Mouse (Mus musculus) MEL (cell line): Measurements from ENCODE around the gene Rab10. TPM values are rescaled to one million over a fixed set of nuclear protein-coding genes. Genes with fewer than 3 reads are reported as not detected.

Source experiments
- DNase-seq: peaks from one replicate; pipeline ENCODE4 v3.0.0; 2011; ENCODE audit warnings: low read depth, low spot score
- H3K27ac ChIP-seq: 2 replicates; pipeline ENCODE4 v1.5.1; 2012; ENCODE audit warnings: low read depth, mild to moderate bottlenecking, control low read depth, low read length, moderate library complexity; ENCODE audit not compliant: control insufficient read depth
- H3K27me3 ChIP-seq, 2 experiments: fragments of 150-350 bp in 1 of 2; sonication (generic) in 1 of 2; 2 replicates each; pipeline ENCODE4 v1.6.1; 2012; ENCODE audit warnings: low read length in 2 of 2, mild to moderate bottlenecking in 2 of 2, improper control_type of control experiment in 1 of 2, moderate library complexity in 1 of 2; ENCODE audit not compliant: insufficient read depth in 2 of 2, control insufficient read depth in 1 of 2
- H3K36me3 ChIP-seq, 2 experiments: 2 replicates each; pipeline ENCODE4 v1.6.1; 2012 to 2014; ENCODE audit warnings: low read length in 2 of 2, improper control_type of control experiment in 1 of 2, inconsistent platforms in 1 of 2, mild to moderate bottlenecking in 1 of 2; ENCODE audit not compliant: insufficient read depth in 2 of 2, control insufficient read depth in 1 of 2
- H3K4me1 ChIP-seq, 2 experiments: fragments of 150-350 bp in 1 of 2; sonication (generic) in 1 of 2; 2 replicates each; pipeline ENCODE4 v1.6.1; 2012; ENCODE audit warnings: low read length in 2 of 2, improper control_type of control experiment in 1 of 2, mild to moderate bottlenecking in 1 of 2; ENCODE audit not compliant: insufficient read depth in 2 of 2, control insufficient read depth in 1 of 2
- H3K4me3 ChIP-seq, 2 experiments: fragments of 150-350 bp in 1 of 2; sonication (generic) in 1 of 2; 2 replicates each; pipeline ENCODE4 v1.5.1; 2012; ENCODE audit warnings: low read depth in 2 of 2, low read length in 2 of 2, mild to moderate bottlenecking in 2 of 2, moderate library complexity in 2 of 2, control low read depth in 1 of 2, improper control_type of control experiment in 1 of 2; ENCODE audit not compliant: control insufficient read depth in 1 of 2, insufficient read depth in 1 of 2
- H3K79me2 ChIP-seq: 2 replicates; pipeline ENCODE4 v1.6.1; 2012; ENCODE audit warnings: mild to moderate bottlenecking, low read length, moderate library complexity; ENCODE audit not compliant: control insufficient read depth, poor library complexity, insufficient read depth
- H3K9ac ChIP-seq: 2 replicates; pipeline ENCODE4 v1.6.1; 2012; ENCODE audit warnings: low read depth, mild to moderate bottlenecking, control low read depth, low read length, moderate library complexity; ENCODE audit not compliant: control insufficient read depth, poor library complexity, severe bottlenecking
- H3K9me3 ChIP-seq: fragments of 150-350 bp; sonication (generic); replicated peaks from 2 replicates; pipeline ENCODE4 v1.6.1; 2012; ENCODE audit warnings: mild to moderate bottlenecking, low read length, improper control_type of control experiment, moderate library complexity; ENCODE audit not compliant: insufficient read depth
- CHD1 ChIP-seq: IDR thresholded peaks from 2 replicates; pipeline ENCODE4 v1.6.1; 2012; ENCODE audit warnings: low read depth, mild to moderate bottlenecking, inconsistent platforms, low read length, improper control_type of control experiment
- CTCF ChIP-seq, 3 experiments: IDR thresholded peaks in 2 of 3; conservative IDR thresholded peaks in 1 of 3; 2 replicates each; pipeline ENCODE4 v1.5.1; 2011 to 2012; ENCODE audit warnings: low read length in 3 of 3, low read depth in 2 of 3, mild to moderate bottlenecking in 2 of 3, improper control_type of control experiment in 1 of 3, inconsistent platforms in 1 of 3, mixed read lengths in 1 of 3, moderate library complexity in 1 of 3; ENCODE audit not compliant: control insufficient read depth in 1 of 3, insufficient read depth in 1 of 3, poor library complexity in 1 of 3, severe bottlenecking in 1 of 3
- ELF1 ChIP-seq: IDR thresholded peaks from 2 replicates; pipeline ENCODE4 v1.6.1; 2014; ENCODE audit warnings: low read depth, mild to moderate bottlenecking, inconsistent platforms, low read length, improper control_type of control experiment, moderate library complexity
- GABPA ChIP-seq: IDR thresholded peaks from 2 replicates; pipeline ENCODE4 v1.6.1; 2012; ENCODE audit warnings: low read depth, mild to moderate bottlenecking, inconsistent platforms, low read length, improper control_type of control experiment, moderate library complexity
- HCFC1 ChIP-seq: IDR thresholded peaks from 2 replicates; pipeline ENCODE4 v1.6.1; 2012; ENCODE audit warnings: low read depth, mild to moderate bottlenecking, inconsistent platforms, low read length, improper control_type of control experiment, moderate library complexity
- JUND ChIP-seq: IDR thresholded peaks from 2 replicates; pipeline ENCODE4 v1.6.1; 2011; ENCODE audit warnings: low read depth, mild to moderate bottlenecking, improper control_type of control experiment, low read length
- MAFK ChIP-seq: IDR thresholded peaks from 2 replicates; pipeline ENCODE4 v1.6.1; 2011; ENCODE audit warnings: low read depth, mild to moderate bottlenecking, low read length, improper control_type of control experiment, borderline replicate concordance
- MAX ChIP-seq: IDR thresholded peaks from 2 replicates; pipeline ENCODE4 v1.6.1; 2011; ENCODE audit warnings: low read length, improper control_type of control experiment
- MEF2A ChIP-seq: IDR thresholded peaks from 2 replicates; pipeline ENCODE4 v1.6.1; 2014; ENCODE audit warnings: low read depth, mild to moderate bottlenecking, inconsistent platforms, low read length, improper control_type of control experiment; ENCODE audit not compliant: poor library complexity, insufficient replicate concordance, severe bottlenecking; ENCODE audit errors: extremely low read depth
- MXI1 ChIP-seq: IDR thresholded peaks from 2 replicates; pipeline ENCODE4 v1.6.1; 2011; ENCODE audit warnings: mild to moderate bottlenecking, low read depth, low read length, improper control_type of control experiment
- POLR2A ChIP-seq, 2 experiments: IDR thresholded peaks; 2 replicates each; pipeline ENCODE4 v1.6.1; 2011 to 2012; ENCODE audit warnings: low read length in 2 of 2, mild to moderate bottlenecking in 2 of 2, control low read depth in 1 of 2, improper control_type of control experiment in 1 of 2, low read depth in 1 of 2, moderate library complexity in 1 of 2; ENCODE audit not compliant: control insufficient read depth in 1 of 2, insufficient read depth in 1 of 2, poor library complexity in 1 of 2
- RCOR1 ChIP-seq: IDR thresholded peaks from 2 replicates; pipeline ENCODE4 v1.6.1; 2012; ENCODE audit warnings: low read depth, mild to moderate bottlenecking, inconsistent platforms, low read length, improper control_type of control experiment
- SMC3 ChIP-seq: IDR thresholded peaks from 2 replicates; pipeline ENCODE4 v1.6.1; 2011; ENCODE audit warnings: low read depth, low read length, improper control_type of control experiment
- USF1 ChIP-seq: IDR thresholded peaks from 2 replicates; pipeline ENCODE4 v1.6.1; 2014; ENCODE audit warnings: low read depth, mild to moderate bottlenecking, inconsistent platforms, low read length, improper control_type of control experiment, moderate library complexity
- USF2 ChIP-seq, 2 experiments: IDR thresholded peaks; 2 replicates each; pipeline ENCODE4 v1.6.1; 2011 to 2012; ENCODE audit warnings: improper control_type of control experiment in 2 of 2, low read length in 2 of 2, borderline replicate concordance in 1 of 2, inconsistent platforms in 1 of 2, low read depth in 1 of 2, mild to moderate bottlenecking in 1 of 2; ENCODE audit not compliant: insufficient read depth in 1 of 2
- ZMIZ1 ChIP-seq: IDR thresholded peaks from 2 replicates; pipeline ENCODE4 v1.6.1; 2012; ENCODE audit warnings: low read depth, mild to moderate bottlenecking, inconsistent platforms, low read length, improper control_type of control experiment, moderate library complexity
- polyA plus RNA-seq, 2 experiments: library from polyadenylated mRNA; stranded (reverse) in 1 of 2; unstranded in 1 of 2; fragments of >175 nt in 1 of 2; fragments of >200 nt in 1 of 2; gene quantifications; 2 replicates each; pipeline versions ENCODE4 v1.2.1 to v1.2.4; 2012; ENCODE audit warnings: low replicate concordance in 2 of 2, low read depth in 1 of 2; ENCODE audit not compliant: insufficient read length in 2 of 2, insufficient read depth in 1 of 2, missing spikeins in 1 of 2
- total RNA-seq: library from RNA; depleted of rRNA; stranded (reverse); fragments of 300-350 nt; gene quantifications from 2 replicates; pipeline ENCODE4 v1.2.3, GENCODE M21; 2012

Gene Rab10
- total and polyA plus RNA-seq, 3 experiments: 41.3 to 71.8 (median 67.7) TPM

DNA sequence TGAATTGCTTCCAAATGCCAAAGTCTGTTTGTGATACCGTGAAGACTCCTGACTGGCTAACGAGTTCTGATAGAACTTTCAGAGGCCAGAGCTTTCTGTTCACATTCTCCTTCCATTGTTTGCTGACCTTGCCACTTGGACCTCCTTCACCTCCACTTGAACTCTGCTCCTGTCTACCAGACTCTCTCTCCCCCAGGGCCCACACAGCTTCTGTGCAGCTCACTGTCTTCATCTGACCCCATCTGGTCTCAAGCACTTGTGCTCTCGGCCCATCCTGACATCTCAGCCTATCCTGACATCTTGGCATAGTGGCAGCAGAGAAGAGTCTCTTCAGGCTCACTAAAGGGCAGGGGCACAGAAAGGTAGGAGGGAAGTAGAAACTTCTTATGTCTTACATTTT, 7.2 kb upstream of the Rab10 start:
- Histone ChIP-seq H3K27me3 (no peaks in the 10 kb centered on the region), H3K9me3 (no peaks in the 10 kb centered on the region), H3K27ac (no peak overlapping the region), H3K4me3 (no peak overlapping the region), H3K36me3 (peaks cover 0 to 3% of the 10 kb centered on the region in 2 experiments; a peak in 2 of 4 replicates), H3K4me1 (no peaks in the 10 kb centered on the region; a peak in 1 of 4 replicates), H3K9ac (no peak overlapping the region), H3K79me2 (no peaks in the 10 kb centered on the region)
- DNase-seq: no peak
- TF ChIP-seq ZMIZ1 (no peak), MEF2A (no peak)

DNA sequence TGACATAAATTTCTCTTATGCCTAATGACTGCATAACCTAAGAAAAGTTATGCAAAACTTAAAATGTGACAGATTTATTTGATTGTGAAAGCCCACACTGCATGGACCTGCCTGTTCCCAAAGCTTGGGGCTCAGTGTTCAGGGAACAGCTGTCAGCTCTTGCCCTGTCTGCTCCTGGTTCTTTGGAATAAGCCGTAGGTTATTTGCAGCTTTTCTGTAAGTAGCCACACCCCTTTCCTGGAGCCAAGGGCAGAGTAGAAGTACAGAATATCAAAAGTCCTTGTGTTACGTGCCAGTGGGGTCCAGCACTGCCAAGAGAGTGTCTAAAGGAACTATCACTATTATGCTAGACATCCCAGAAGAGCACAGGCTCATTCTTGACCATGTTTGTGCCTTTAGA, 6.3 kb upstream of the Rab10 start:
- H3K4me3 ChIP-seq: no peak overlapping the region
- TF ChIP-seq GABPA: no peak
- TF ChIP-seq MAX: no peak
- no peak for TF ChIP-seq ELF1
- no peak for TF ChIP-seq HCFC1
- TF ChIP-seq CTCF (IDR thresholded peaks at IDR 0.05 in 2 of 3, conservative IDR thresholded peaks at IDR 0.05 in 1 of 3; ENCODE audit: control insufficient read depth in 1 of 3, insufficient read depth in 1 of 3, low read depth in 2 of 3, low read length in 3 of 3, poor library complexity in 1 of 3, severe bottlenecking in 1 of 3): no peak
- no peak for TF ChIP-seq JUND
- no peak for TF ChIP-seq CHD1
- TF ChIP-seq SMC3: no peak
- TF ChIP-seq USF2 (IDR thresholded peaks at IDR 0.05; ENCODE audit: borderline replicate concordance in 1 of 2, insufficient read depth in 1 of 2, low read depth in 1 of 2, low read length in 2 of 2): no peak
- TF ChIP-seq MAFK: no peak
- no peak for TF ChIP-seq USF1
- no peak for TF ChIP-seq POLR2A (IDR thresholded peaks at IDR 0.05; ENCODE audit: control insufficient read depth in 1 of 2, insufficient read depth in 1 of 2, low read depth in 1 of 2, low read length in 2 of 2, poor library complexity in 1 of 2)
- no peak for TF ChIP-seq MXI1
- TF ChIP-seq RCOR1: no peak
- H3K27ac ChIP-seq: no peak overlapping the region
- H3K4me1 ChIP-seq: no peaks in the 10 kb centered on the region; a peak in 1 of 4 replicates
- DNase-seq: no peak
- H3K36me3 ChIP-seq: peaks cover 0 to 4% of the 10 kb centered on the region in 2 experiments; a peak in 2 of 4 replicates
- no peaks in the 10 kb centered on the region for H3K79me2 ChIP-seq
- no peak overlapping the region for H3K9ac ChIP-seq
- no peaks in the 10 kb centered on the region for H3K9me3 ChIP-seq
- H3K27me3 ChIP-seq: no peaks in the 10 kb centered on the region
